Mouse (Mus musculus) naive thymus-derived CD4-positive, alpha-beta T cell, adult 5 months (primary cell): Measurements from ENCODE around the gene Gm19668. TPM values are rescaled to one million over a fixed set of nuclear protein-coding genes. Genes with fewer than 3 reads are reported as not detected.

Experiments used
- polyA plus RNA-seq: library from polyadenylated mRNA; unstranded; fragments of 100-300 nt; shearing (Covaris generic); gene quantifications from one replicate; pipeline ENCODE4 v1.2.1, GENCODE M21; 2017

The Gm19668 gene
- polyA plus RNA-seq, result not detected

DNA sequence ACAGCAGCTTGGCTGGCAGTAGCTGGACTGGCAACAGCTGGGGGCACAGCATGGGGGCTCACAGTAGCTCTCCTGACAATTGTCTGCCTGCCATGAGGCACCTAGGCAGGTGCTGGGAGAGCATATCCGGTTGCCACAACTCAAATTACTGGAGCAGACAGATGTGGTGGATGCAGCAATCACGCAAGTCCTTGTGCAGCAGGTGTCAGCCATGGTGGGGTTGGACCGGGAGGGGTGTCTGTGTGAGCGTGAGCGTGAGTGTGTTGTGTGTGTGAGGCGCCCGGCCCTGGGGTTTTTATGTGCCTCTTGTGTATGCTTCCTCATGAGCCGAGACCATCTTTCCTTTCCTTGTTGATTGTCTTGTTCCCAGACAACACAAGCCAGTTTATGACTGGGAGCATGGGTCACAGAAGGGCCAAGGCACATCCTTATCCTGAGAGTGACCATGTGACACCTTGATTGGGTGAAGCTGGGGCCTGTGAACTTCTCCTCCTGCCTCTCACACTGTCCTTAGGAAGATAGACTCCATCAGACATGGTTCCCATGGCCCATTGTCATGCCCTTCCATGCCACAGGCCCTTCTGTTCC lies at the start of gene Gm19668:
Gene Gm19668, minus strand, starts transcription at position 213 of the 588 bp plus-strand sequence.

GRCm38 (mm10) chr10:77846503-77846902 lies 47.6 kb upstream of the Gm19668 start, which contains the start of gene Gm36176:
Gene Gm36176, plus strand, starts transcription at chr10:77846803.

DNA sequence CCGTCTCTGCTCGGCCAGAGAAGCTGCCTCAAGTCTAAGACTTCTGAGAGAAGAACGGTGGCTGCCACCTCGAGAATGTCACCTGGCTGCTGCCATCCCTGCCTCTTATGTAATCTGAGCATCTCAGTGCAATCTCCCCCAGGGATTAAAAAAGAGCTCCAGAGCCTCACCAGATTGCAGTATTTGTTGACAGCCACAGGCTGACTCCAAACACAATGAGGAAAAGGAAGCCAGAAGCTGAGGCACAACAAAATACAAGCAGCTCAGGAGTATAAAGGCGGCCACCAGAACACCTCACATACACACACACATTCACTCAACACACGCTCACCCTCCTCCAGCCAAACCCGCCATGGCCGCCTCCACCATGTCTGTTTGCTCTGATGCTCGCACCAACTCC lies 36.7 kb upstream of the Gm19668 start, which contains the start of gene Krtap10-10:
Gene Krtap10-10, plus strand, starts transcription at position 301 of the 400 bp plus-strand sequence.

DNA sequence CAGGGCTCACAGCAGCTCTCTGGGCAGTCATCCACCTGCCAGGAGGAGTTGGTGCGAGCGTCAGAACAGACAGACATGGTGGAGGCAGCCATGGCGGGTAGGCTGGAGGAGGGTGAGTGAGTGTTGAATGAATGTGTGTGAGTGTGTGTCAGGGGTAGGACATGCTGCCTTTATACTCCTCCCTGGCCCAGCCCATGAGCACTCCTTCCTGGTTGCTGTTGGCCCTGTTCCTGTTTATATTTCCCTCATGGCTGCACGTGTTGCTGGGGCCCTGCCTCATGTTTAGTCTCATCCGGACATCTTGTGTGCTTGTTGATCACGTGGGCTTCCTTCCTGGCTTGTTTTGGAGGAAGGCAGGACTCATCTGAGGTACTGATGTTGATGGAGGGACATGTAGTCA lies 28.0 kb upstream of the Gm19668 start, which contains the start of gene Krtap10-4:
Gene Krtap10-4, minus strand, starts transcription at position 145 of the 400 bp plus-strand sequence.

DNA sequence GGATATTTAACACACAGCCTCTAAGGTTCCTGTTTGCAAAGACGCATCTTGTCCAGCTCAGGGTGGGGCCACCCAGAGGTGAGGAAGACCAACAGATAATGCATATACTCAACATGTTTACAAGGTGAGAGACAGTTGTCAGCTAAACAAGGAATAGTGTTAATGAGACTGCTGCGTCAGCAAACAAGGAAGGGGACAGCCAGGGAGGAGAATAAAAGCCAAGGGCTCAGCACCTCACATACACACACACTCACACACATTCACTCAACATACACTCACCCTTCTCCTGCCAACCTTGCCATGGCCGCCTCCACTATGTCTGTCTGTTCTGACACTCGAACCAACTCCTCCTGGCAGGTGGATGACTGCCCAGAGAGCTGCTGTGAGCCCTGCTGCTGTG lies 15.4 kb upstream of the Gm19668 start, which contains the start of gene Gm2696:
Gene Gm2696, plus strand, starts transcription at position 301 of the 400 bp plus-strand sequence.

DNA sequence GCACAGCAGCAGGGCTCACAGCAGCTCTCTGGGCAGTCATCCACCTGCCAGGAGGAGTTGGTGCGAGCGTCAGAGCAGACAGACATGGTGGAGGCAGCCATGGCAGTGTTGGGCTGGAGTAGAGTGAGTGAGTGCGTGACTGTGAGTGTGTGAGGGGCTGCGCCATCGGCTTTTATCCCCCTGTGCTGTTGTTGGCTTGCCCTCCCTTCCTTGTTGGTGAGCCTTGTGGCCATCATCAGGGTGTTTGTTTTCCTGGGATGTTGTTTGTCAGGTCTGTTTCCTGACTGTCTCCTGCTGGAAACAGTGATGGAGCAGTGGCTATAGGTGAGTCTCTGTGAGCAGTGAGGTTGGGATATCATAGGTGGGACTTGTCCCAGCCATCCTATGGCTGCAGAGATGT lies 12.8 kb upstream of the Gm19668 start, which contains the start of gene Gm9507:
Gene Gm9507, minus strand, starts transcription at position 101 of the 400 bp plus-strand sequence.

GRCm38 (mm10) chr10:77794976-77795375 lies 4.0 kb downstream of the Gm19668 start, which contains the start of gene Gm9639:
Gene Gm9639, minus strand, starts transcription at chr10:77795076.

DNA sequence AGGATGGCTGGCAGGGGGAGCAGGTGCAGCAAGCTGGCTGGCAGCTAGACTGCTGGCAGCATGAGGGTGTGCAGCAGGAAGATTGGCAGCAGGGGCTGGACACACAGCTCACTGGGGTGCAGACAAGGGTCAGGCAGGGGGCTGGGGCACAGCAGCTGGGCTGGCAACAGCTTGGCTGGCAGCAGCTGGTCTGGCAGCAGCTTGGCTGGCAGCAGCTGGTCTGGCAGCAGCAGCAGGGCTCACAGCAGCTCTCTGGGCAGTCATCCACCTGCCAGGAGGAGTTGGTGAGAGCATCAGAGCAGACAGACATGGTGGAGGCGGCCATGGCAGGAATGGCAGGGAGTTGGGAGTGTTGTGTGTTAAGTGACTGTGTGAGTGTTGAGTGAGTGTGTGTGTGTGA lies 11.1 kb downstream of the Gm19668 start, which contains the start of gene Gm7137:
Gene Gm7137, minus strand, starts transcription at position 325 of the 400 bp plus-strand sequence.

GRCm38 (mm10) chr10:77782442-77782841 lies 16.5 kb downstream of the Gm19668 start, which contains the start of gene Gm3250:
Gene Gm3250, minus strand, starts transcription at chr10:77782542.

GRCm38 (mm10) chr10:77776844-77777243 lies 22.1 kb downstream of the Gm19668 start, which contains the start of gene Gm7138:
Gene Gm7138, minus strand, starts transcription at chr10:77776944.

DNA sequence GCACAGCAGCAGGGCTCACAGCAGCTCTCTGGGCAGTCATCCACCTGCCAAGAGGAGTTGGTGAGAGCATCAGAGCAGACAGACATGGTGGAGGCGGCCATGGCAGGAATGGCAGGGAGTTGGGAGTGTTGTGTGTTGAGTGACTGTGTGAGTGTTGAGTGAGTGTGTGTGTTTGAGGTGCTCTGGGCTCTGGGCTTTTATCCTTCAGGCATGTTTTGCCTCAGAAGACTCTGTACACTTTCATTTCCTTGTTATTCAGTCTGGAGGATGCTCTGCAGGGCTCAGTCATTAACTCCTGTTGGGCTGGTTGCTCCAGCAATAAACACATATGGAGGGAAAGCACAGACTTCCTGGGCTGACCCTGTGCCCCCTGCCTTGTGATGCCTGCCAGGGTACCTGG lies 27.7 kb downstream of the Gm19668 start, which contains the start of gene Gm3238:
Gene Gm3238, minus strand, starts transcription at position 101 of the 400 bp plus-strand sequence.

DNA sequence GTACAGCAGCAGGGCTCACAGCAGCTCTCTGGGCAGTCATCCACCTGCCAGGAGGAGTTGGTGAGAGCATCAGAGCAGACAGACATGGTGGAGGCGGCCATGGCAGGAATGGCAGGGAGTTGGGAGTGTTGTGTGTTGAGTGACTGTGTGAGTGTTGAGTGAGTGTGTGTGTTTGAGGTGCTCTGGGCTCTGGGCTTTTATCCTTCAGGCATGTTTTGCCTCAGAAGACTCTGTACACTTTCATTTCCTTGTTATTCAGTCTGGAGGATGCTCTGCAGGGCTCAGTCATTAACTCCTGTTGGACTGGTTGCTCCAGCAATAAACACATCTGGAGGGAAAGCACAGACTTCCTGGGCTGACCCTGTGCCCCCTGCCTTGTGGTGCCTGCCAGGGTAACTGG lies 39.4 kb downstream of the Gm19668 start, which contains the start of gene Gm3233:
Gene Gm3233, minus strand, starts transcription at position 101 of the 400 bp plus-strand sequence.

GRCm38 (mm10) chr10:77751254-77751653 lies 47.7 kb downstream of the Gm19668 start, which contains the start of gene Gm9736:
Gene Gm9736, minus strand, starts transcription at chr10:77751354.

Other genes with a start within 250 kb of the Gm19668 start
- gene Pttg1ip, start 217.4 kb downstream of the Gm19668 start, polyA plus RNA-seq, result 123 TPM
- gene Sumo3, start 193.0 kb downstream of the Gm19668 start, polyA plus RNA-seq, result 113 TPM
- not detected for gene Gm49325, start 192.9 kb downstream of the Gm19668 start, polyA plus RNA-seq
- 55.7 TPM for gene Ube2g2, start 176.9 kb downstream of the Gm19668 start, polyA plus RNA-seq
- gene Tspear, start 112.6 kb downstream of the Gm19668 start, polyA plus RNA-seq, result not detected
- gene Gm19402, start 108.4 kb downstream of the Gm19668 start, polyA plus RNA-seq, result not detected
- not detected for gene Gm9508, start 101.9 kb downstream of the Gm19668 start, polyA plus RNA-seq
- not detected for gene Gm10272, start 92.5 kb downstream of the Gm19668 start, polyA plus RNA-seq
- gene Gm10024, start 87.7 kb downstream of the Gm19668 start, polyA plus RNA-seq, result not detected
- not detected for gene Gm10142, start 83.3 kb downstream of the Gm19668 start, polyA plus RNA-seq
- gene Krtap12-1, start 78.5 kb downstream of the Gm19668 start, polyA plus RNA-seq, result not detected
- gene Gm10100, start 72.6 kb downstream of the Gm19668 start, polyA plus RNA-seq, result not detected
- not detected for gene Gm18596, start 56.5 kb downstream of the Gm19668 start, polyA plus RNA-seq
- gene Gm9736, start 47.8 kb downstream of the Gm19668 start, polyA plus RNA-seq, result not detected
- gene Gm3233, start 39.5 kb downstream of the Gm19668 start, polyA plus RNA-seq, result not detected
- not detected for gene Gm3238, start 27.8 kb downstream of the Gm19668 start, polyA plus RNA-seq
- gene Gm7138, start 22.2 kb downstream of the Gm19668 start, polyA plus RNA-seq, result not detected
- not detected for gene Gm3250, start 16.6 kb downstream of the Gm19668 start, polyA plus RNA-seq
- not detected for gene Gm7137, start 10.9 kb downstream of the Gm19668 start, polyA plus RNA-seq
- gene Gm9639, start 4.1 kb downstream of the Gm19668 start, polyA plus RNA-seq, result not detected
- not detected for gene Gm9507, start 12.7 kb upstream of the Gm19668 start, polyA plus RNA-seq
- not detected for gene Gm2696, start 15.5 kb upstream of the Gm19668 start, polyA plus RNA-seq
- not detected for gene Krtap10-4, start 28.0 kb upstream of the Gm19668 start, polyA plus RNA-seq
- not detected for gene Krtap10-10, start 36.8 kb upstream of the Gm19668 start, polyA plus RNA-seq
- not detected for gene Gm36176, start 47.7 kb upstream of the Gm19668 start, polyA plus RNA-seq
- gene Gm10318, start 53.7 kb upstream of the Gm19668 start, polyA plus RNA-seq, result not detected
- not detected for gene Gm3285, start 62.8 kb upstream of the Gm19668 start, polyA plus RNA-seq
- gene Lrrc3, start 103.4 kb upstream of the Gm19668 start, polyA plus RNA-seq, result 0.11 TPM
- not detected for gene Trpm2, start 171.4 kb upstream of the Gm19668 start, polyA plus RNA-seq
- gene 1810043G02Rik, start 179.4 kb upstream of the Gm19668 start, polyA plus RNA-seq, result 7.4 TPM
- 128 TPM for gene Pfkl, start 210.9 kb upstream of the Gm19668 start, polyA plus RNA-seq
- not detected for gene Dnmt3l, start 242.8 kb upstream of the Gm19668 start, polyA plus RNA-seq
- 0.22 TPM for gene Aire, start 244.5 kb upstream of the Gm19668 start, polyA plus RNA-seq